Comparison of ENCODE assay signal across 21 mouse cellular contexts in the genomic region with DNA sequence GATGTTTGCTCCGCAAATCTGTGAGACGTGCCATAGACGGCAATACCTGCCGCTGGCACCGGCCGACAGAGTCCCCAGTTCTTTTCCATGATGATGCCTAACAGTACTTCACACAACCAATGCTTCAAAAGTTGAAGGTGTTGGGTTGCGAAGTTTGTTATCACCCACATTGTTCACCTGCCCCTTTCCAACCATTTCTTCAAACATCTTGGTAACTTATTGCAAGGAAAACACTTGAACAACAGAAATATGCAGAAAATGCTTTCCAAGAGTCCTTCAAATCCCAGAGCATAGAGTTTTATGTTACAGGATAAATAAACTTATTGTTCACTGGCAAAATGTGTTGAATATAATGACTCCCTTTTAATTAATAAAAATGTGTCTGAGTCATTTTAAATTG.
"Had no signal": no experiment of that assay in that cellular context is flagged by ENCODE, and none has a peak within 500 bp of the region (broad histone marks: within the 10 kb centered on the region; RNA-seq: fewer than 3 reads in every experiment).

No protein-coding gene starts in this region.

- H3K4me1 ChIP-seq: limb, embryonic 15.5 days had no signal

- H3K9me3 ChIP-seq: intestine, embryonic 15.5 days; kidney, embryonic 15.5 days; limb, embryonic 12.5 days; limb, embryonic 15.5 days; midbrain, embryonic 12.5 days; neural tube, embryonic 13.5 days; stomach, embryonic 15.5 days had no signal

- DNase-seq: kidney, adult 11 months; kidney, adult 8-10 months; kidney, postnatal 10 days; kidney, postnatal 4 days; left cerebral cortex, postnatal 4 days; liver, postnatal 0 days; retina, postnatal 1 day; right cerebral cortex, postnatal 25 days; spleen, adult 18-20 months; thymus, postnatal 25 days had no signal

- H3K27me3 ChIP-seq: intestine, embryonic 15.5 days; kidney, embryonic 15.5 days; limb, embryonic 12.5 days; limb, embryonic 15.5 days; midbrain, embryonic 12.5 days; neural tube, embryonic 13.5 days; stomach, embryonic 15.5 days had no signal

- H3K4me3 ChIP-seq: intestine, embryonic 15.5 days; kidney, embryonic 15.5 days; limb, embryonic 12.5 days; limb, embryonic 15.5 days; midbrain, embryonic 12.5 days; myocyte; neural tube, embryonic 13.5 days; stomach, embryonic 15.5 days had no signal

- ATAC-seq: intestine, embryonic 15.5 days; liver, postnatal 0 days; midbrain, embryonic 16.5 days had no signal

- H3K36me3 ChIP-seq: intestine, embryonic 15.5 days; kidney, embryonic 15.5 days; limb, embryonic 12.5 days; limb, embryonic 15.5 days; midbrain, embryonic 12.5 days; neural tube, embryonic 13.5 days; stomach, embryonic 15.5 days had no signal

- H3K9ac ChIP-seq: intestine, embryonic 15.5 days; kidney, embryonic 15.5 days; limb, embryonic 12.5 days; limb, embryonic 15.5 days; liver, embryonic 14.5 days; liver, postnatal 0 days; midbrain, embryonic 12.5 days; neural tube, embryonic 13.5 days; stomach, embryonic 15.5 days had no signal

- H3K27ac ChIP-seq: intestine, embryonic 15.5 days; kidney, embryonic 15.5 days; limb, embryonic 12.5 days; limb, embryonic 15.5 days; liver, embryonic 14.5 days; midbrain, embryonic 12.5 days; neural tube, embryonic 13.5 days; stomach, embryonic 15.5 days had no signal

- H3K4me2 ChIP-seq: intestine, embryonic 15.5 days; kidney, embryonic 15.5 days; limb, embryonic 12.5 days; limb, embryonic 15.5 days; liver, embryonic 11.5 days; midbrain, embryonic 12.5 days; neural tube, embryonic 13.5 days; stomach, embryonic 15.5 days had no signal
